In the genomic region with DNA sequence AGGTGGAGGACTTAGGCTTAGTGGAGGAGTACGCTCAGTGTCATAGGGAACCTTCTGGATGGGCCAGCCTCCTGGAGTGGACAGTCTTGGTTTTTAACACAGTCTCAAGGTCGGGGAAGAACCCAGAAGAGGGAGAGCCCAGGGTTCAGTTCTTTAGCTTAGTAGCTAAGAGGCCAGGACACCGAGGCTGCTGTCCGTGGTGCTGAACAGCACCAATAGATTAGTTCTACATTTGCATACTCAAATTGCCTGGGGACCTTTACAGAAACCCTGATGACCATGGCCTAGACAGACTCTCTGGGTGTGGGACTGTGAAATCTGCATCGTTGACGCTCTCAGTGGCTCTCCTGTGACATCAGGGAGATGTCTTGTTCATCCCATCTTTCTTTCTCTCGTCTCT, we compare ENCODE assay signal across 8 mouse cellular contexts. TPM values are rescaled to one million over a fixed set of nuclear protein-coding genes. Genes with fewer than 3 reads are reported as not detected.
A peak's percentile ranks its signal among the peaks of the same experiment; 100 is the strongest.
DNase-seq lines count a peak whose midpoint lies in the region; ATAC-seq and TF ChIP-seq lines count a peak whose summit lies in the region.

No protein-coding gene starts in this region.

- H3K4me3 ChIP-seq in midbrain, embryonic 14.5 days (replicated peaks; ENCODE audit: low read depth, low read length), result no peak overlapping the region
- H3K4me3 ChIP-seq in midbrain, postnatal 0 days (ENCODE audit: low read depth, low read length), result no peak overlapping the region
- no peak overlapping the region for H3K4me3 ChIP-seq in embryonic facial prominence, embryonic 14.5 days (ENCODE audit: low read depth, low read length)
- no peak overlapping the region for H3K4me3 ChIP-seq in neural tube, embryonic 11.5 days (ENCODE audit: low read depth, low read length)

- H3K36me3 ChIP-seq in midbrain, embryonic 14.5 days (ENCODE audit: control insufficient read depth, insufficient read depth, low read length), result peaks cover 32% of the 10 kb centered on the region
- peaks cover 37% of the 10 kb centered on the region for H3K36me3 ChIP-seq in midbrain, postnatal 0 days (ENCODE audit: insufficient read depth, low read length)
- no peaks in the 10 kb centered on the region for H3K36me3 ChIP-seq in embryonic facial prominence, embryonic 14.5 days (ENCODE audit: control insufficient read depth, insufficient read depth, low read length)
- no peaks in the 10 kb centered on the region for H3K36me3 ChIP-seq in neural tube, embryonic 11.5 days (ENCODE audit: control insufficient read depth, insufficient read depth, low read length)

- H3K27me3 ChIP-seq in midbrain, embryonic 14.5 days (ENCODE audit: control insufficient read depth, insufficient read depth, low read length), result no peaks in the 10 kb centered on the region
- H3K27me3 ChIP-seq in midbrain, postnatal 0 days (ENCODE audit: insufficient read depth, low read length), result no peaks in the 10 kb centered on the region
- no peaks in the 10 kb centered on the region for H3K27me3 ChIP-seq in embryonic facial prominence, embryonic 14.5 days (replicated peaks; ENCODE audit: control insufficient read depth, insufficient read depth, low read length)
- no peaks in the 10 kb centered on the region for H3K27me3 ChIP-seq in neural tube, embryonic 11.5 days (ENCODE audit: control insufficient read depth, insufficient read depth, low read length)

- TF ChIP-seq CTCF in midbrain, postnatal 0 days (IDR thresholded peaks at IDR 0.05), result no peak

- no peaks in the 10 kb centered on the region for H3K9me3 ChIP-seq in midbrain, embryonic 14.5 days (ENCODE audit: control insufficient read depth, low read length)
- no peaks in the 10 kb centered on the region for H3K9me3 ChIP-seq in midbrain, postnatal 0 days (ENCODE audit: low read length)
- H3K9me3 ChIP-seq in embryonic facial prominence, embryonic 14.5 days (ENCODE audit: control insufficient read depth, low read length), result no peaks in the 10 kb centered on the region
- H3K9me3 ChIP-seq in neural tube, embryonic 11.5 days (ENCODE audit: control insufficient read depth, low read length), result no peaks in the 10 kb centered on the region

- H3K4me1 ChIP-seq in midbrain, embryonic 14.5 days (ENCODE audit: control insufficient read depth, insufficient read depth, low read length), result 0 out of 2 replicates have a peak, but pooled peaks cover 3% of the 10 kb centered on the region
- no peaks in the 10 kb centered on the region for H3K4me1 ChIP-seq in midbrain, postnatal 0 days (ENCODE audit: insufficient read depth, low read length)
- no peaks in the 10 kb centered on the region for H3K4me1 ChIP-seq in embryonic facial prominence, embryonic 14.5 days (ENCODE audit: control insufficient read depth, insufficient read depth, low read length)
- no peaks in the 10 kb centered on the region for H3K4me1 ChIP-seq in neural tube, embryonic 11.5 days (ENCODE audit: control insufficient read depth, insufficient read depth, low read length)

- DNase-seq in adrenal gland, adult 18-20 months (ENCODE audit: low spot score in 2 of 2), result peak; percentile 43 to 46
- DNase-seq in adrenal gland, adult 8-10 months, result no peak
- DNase-seq in midbrain, embryonic 14.5 days, result peak; percentile 60
- DNase-seq in midbrain, postnatal 0 days (ENCODE audit: low spot score), result no peak
- peak; percentile 85 for DNase-seq in embryonic facial prominence, embryonic 14.5 days (ENCODE audit: low spot score)
- DNase-seq in neural tube, embryonic 11.5 days (ENCODE audit: low spot score), result peak; percentile 61
- no peak for DNase-seq in cerebellum, adult 11 months
- no peak for DNase-seq in spleen, adult 12 weeks (ENCODE audit: low spot score)

- no peak overlapping the region for H3K27ac ChIP-seq in midbrain, embryonic 14.5 days (replicated peaks; ENCODE audit: low read depth, low read length)
- H3K27ac ChIP-seq in midbrain, postnatal 0 days (ENCODE audit: low read depth, low read length), result no peak overlapping the region
- no peak overlapping the region for H3K27ac ChIP-seq in embryonic facial prominence, embryonic 14.5 days (replicated peaks; ENCODE audit: low read depth, low read length)
- no peak overlapping the region for H3K27ac ChIP-seq in neural tube, embryonic 11.5 days (ENCODE audit: low read depth, low read length)

- 16% methylated on average over 7 of the region's 7 CpGs for WGBS in midbrain, embryonic 14.5 days
- WGBS in midbrain, postnatal 0 days, result 19% methylated on average over 7 of the region's 7 CpGs
- 20% methylated on average over 7 of the region's 7 CpGs for WGBS in embryonic facial prominence, embryonic 14.5 days
- 20% methylated on average over 7 of the region's 7 CpGs for WGBS in neural tube, embryonic 11.5 days

- no peak overlapping the region for H3K9ac ChIP-seq in midbrain, embryonic 14.5 days (replicated peaks; ENCODE audit: low read length)
- H3K9ac ChIP-seq in midbrain, postnatal 0 days (replicated peaks; ENCODE audit: low read length, poor library complexity, severe bottlenecking), result no peak overlapping the region
- H3K9ac ChIP-seq in embryonic facial prominence, embryonic 14.5 days (ENCODE audit: low read depth, low read length), result no peak overlapping the region
- no peak overlapping the region for H3K9ac ChIP-seq in neural tube, embryonic 11.5 days (ENCODE audit: low read length)

- no peak overlapping the region for H3K4me2 ChIP-seq in midbrain, embryonic 14.5 days (ENCODE audit: low read length)
- no peak overlapping the region for H3K4me2 ChIP-seq in midbrain, postnatal 0 days (ENCODE audit: low read depth, low read length, poor library complexity, severe bottlenecking)
- H3K4me2 ChIP-seq in embryonic facial prominence, embryonic 14.5 days (ENCODE audit: low read depth, low read length), result no peak overlapping the region
- no peak overlapping the region for H3K4me2 ChIP-seq in neural tube, embryonic 11.5 days (ENCODE audit: low read depth)

- no peak for ATAC-seq in midbrain, embryonic 14.5 days (ENCODE audit: low FRiP score, low TSS enrichment)
- no peak for ATAC-seq in midbrain, postnatal 0 days (ENCODE audit: low FRiP score)
- no peak for ATAC-seq in embryonic facial prominence, embryonic 14.5 days (ENCODE audit: low read depth)
- ATAC-seq in neural tube, embryonic 11.5 days (ENCODE audit: insufficient read depth, low FRiP score, low TSS enrichment), result no peak

RNA-seq across cellular contexts. Expression of a gene that starts 19.1 kb away (rescaled TPM):
- total RNA-seq in adrenal gland, adult 18-20 months (2021), result 1 to 10 TPM; 5.2 to 9.0 TPM
- 10 to 100 TPM in 3 of 4 experiments, 1 to 10 TPM in 1; 6.7 to 18.3 (median 14.0) TPM for total RNA-seq in adrenal gland, adult 8-10 months (2022)
- 53.8 and 63.0 TPM in 2 replicates for polyA plus RNA-seq in midbrain, embryonic 14.5 days (2014; fragmentation: Nextera tagmentation; extraction: Ambion mirVana)
- 311 and 368 TPM in 2 replicates for total RNA-seq in midbrain, postnatal 0 days (2014; rRNA removed)
- 83.5 and 86.4 TPM in 2 replicates for polyA plus RNA-seq in midbrain, postnatal 0 days (2015; fragmentation: Nextera tagmentation; extraction: Ambion mirVana)
- 0.56 and 1.1 TPM in 2 replicates for polyA plus RNA-seq in embryonic facial prominence, embryonic 14.5 days (2014; fragmentation: Nextera tagmentation; extraction: Ambion mirVana)
- 6.0 and 6.5 TPM in 2 replicates for polyA plus RNA-seq in neural tube, embryonic 11.5 days (2014; fragmentation: Nextera tagmentation; extraction: Ambion mirVana)

RNA-seq across cellular contexts. Expression of a gene that starts 39.2 kb away (rescaled TPM):
- total RNA-seq in adrenal gland, adult 18-20 months (2021), result 1 to 10 TPM in 1 of 2 experiments, under 1 TPM in 1; 0.89 to 2.7 TPM
- 1 to 10 TPM in 1 of 4 experiments, under 1 TPM in 3; 0.49 to 1.4 (median 0.84) TPM for total RNA-seq in adrenal gland, adult 8-10 months (2022)
- polyA plus RNA-seq in midbrain, embryonic 14.5 days (2014; fragmentation: Nextera tagmentation; extraction: Ambion mirVana), result 29.7 and 29.9 TPM in 2 replicates
- 7.5 and 13.4 TPM in 2 replicates for total RNA-seq in midbrain, postnatal 0 days (2014; rRNA removed)
- polyA plus RNA-seq in midbrain, postnatal 0 days (2015; fragmentation: Nextera tagmentation; extraction: Ambion mirVana), result 7.1 and 8.2 TPM in 2 replicates
- 33.7 and 52.0 TPM in 2 replicates for polyA plus RNA-seq in embryonic facial prominence, embryonic 14.5 days (2014; fragmentation: Nextera tagmentation; extraction: Ambion mirVana)
- 1.2 and 2.1 TPM in 2 replicates for polyA plus RNA-seq in neural tube, embryonic 11.5 days (2014; fragmentation: Nextera tagmentation; extraction: Ambion mirVana)

RNA-seq across cellular contexts. Expression of a gene that starts 54.9 kb away (rescaled TPM):
- total RNA-seq in adrenal gland, adult 18-20 months (2021), result 10 to 100 TPM; 35.7 to 41.6 TPM
- total RNA-seq in adrenal gland, adult 8-10 months (2022), result 10 to 100 TPM; 28.0 to 45.1 (median 34.0) TPM
- polyA plus RNA-seq in midbrain, embryonic 14.5 days (2014; fragmentation: Nextera tagmentation; extraction: Ambion mirVana), result 76.6 and 105 TPM in 2 replicates
- 74.5 and 79.2 TPM in 2 replicates for total RNA-seq in midbrain, postnatal 0 days (2014; rRNA removed)
- 54.3 and 65.5 TPM in 2 replicates for polyA plus RNA-seq in midbrain, postnatal 0 days (2015; fragmentation: Nextera tagmentation; extraction: Ambion mirVana)
- polyA plus RNA-seq in embryonic facial prominence, embryonic 14.5 days (2014; fragmentation: Nextera tagmentation; extraction: Ambion mirVana), result 48.7 and 53.2 TPM in 2 replicates
- polyA plus RNA-seq in neural tube, embryonic 11.5 days (2014; fragmentation: Nextera tagmentation; extraction: Ambion mirVana), result 86.1 and 89.4 TPM in 2 replicates

Comparison
In these comparisons a context has a peak if more than half of its experiments do, and no peak if none do; other contexts are left out.
1. DNase-seq: peak in adrenal gland, adult 18-20 months (2 of 2), midbrain, embryonic 14.5 days (single experiment), embryonic facial prominence, embryonic 14.5 days (single experiment) and neural tube, embryonic 11.5 days (single experiment); none in adrenal gland, adult 8-10 months (single experiment), midbrain, postnatal 0 days (single experiment), cerebellum, adult 11 months (single experiment) and spleen, adult 12 weeks (single experiment).